Mouse (Mus musculus): Measurements from ENCODE around the gene Kcp.

GRCm38 (mm10) chr6:29536651-29537193, 29.0 kb upstream of the Kcp start:
- TF ChIP-seq CHD2 (IDR thresholded peaks at IDR 0.05; ENCODE audit: low read depth, low read length) (no peak), ZNF384 (IDR thresholded peaks at IDR 0.05; ENCODE audit: low read depth, low read length) (no peak)
